Mouse (Mus musculus): ENCODE results near the gene Ogfod1. TPM values are rescaled to one million over a fixed set of nuclear protein-coding genes. Genes with fewer than 3 reads are reported as not detected.

The Ogfod1 gene
- polyA plus RNA-seq, 1 experiment from 2014 or later, result 16.2 TPM

GRCm38 (mm10) chr8:94087964-94088363 is 51.0 kb downstream of the Ogfod1 start:
- Histone ChIP-seq H3K4me1 (no peaks in the 10 kb centered on the region), H3K4me2 (no peak overlapping the region), H3K9me3 (replicated peaks) (no peaks in the 10 kb centered on the region), H3K36me3 (peaks cover 23% of the 10 kb centered on the region), H3K27me3 (replicated peaks) (no peaks in the 10 kb centered on the region), H3K27ac (replicated peaks) (no peak overlapping the region), H3K4me3 (replicated peaks) (no peak overlapping the region), H3K9ac (replicated peaks) (no peak overlapping the region)
- WGBS, result 66% methylated on average over 9 of the region's 9 CpGs
- ATAC-seq (ENCODE audit: low FRiP score), result no peak

- WGBS, result 67% methylated on average over 6 of the region's 6 CpGs
Measured at GRCm38 (mm10) chr8:94089715-94090114, 52.7 kb downstream of the Ogfod1 start.

GRCm38 (mm10) chr8:94092848-94093247 is 55.9 kb downstream of the Ogfod1 start:
- Histone ChIP-seq H3K27me3 (replicated peaks) (no peaks in the 10 kb centered on the region), H3K9me3 (replicated peaks) (no peaks in the 10 kb centered on the region), H3K9ac (replicated peaks) (no peak overlapping the region), H3K36me3 (peaks cover 11% of the 10 kb centered on the region), H3K27ac (replicated peaks) (no peak overlapping the region), H3K4me2 (no peak overlapping the region), H3K4me1 (peaks cover 12% of the 10 kb centered on the region), H3K4me3 (replicated peaks) (no peak overlapping the region)
- ATAC-seq (ENCODE audit: low FRiP score), result no peak
- WGBS, result 88% methylated on average over 9 of the region's 9 CpGs

More at GRCm38 (mm10) chr8:94089715-94090114, 52.7 kb downstream of the Ogfod1 start:
- ATAC-seq (ENCODE audit: low FRiP score), result no peak
- H3K27ac ChIP-seq (replicated peaks), result no peak overlapping the region
- H3K36me3 ChIP-seq, result peaks cover 19% of the 10 kb centered on the region
- H3K9me3 ChIP-seq (replicated peaks), result no peaks in the 10 kb centered on the region
- H3K4me3 ChIP-seq (replicated peaks), result no peak overlapping the region
- H3K4me1 ChIP-seq, result no peaks in the 10 kb centered on the region
- no peaks in the 10 kb centered on the region for H3K27me3 ChIP-seq (replicated peaks)
- H3K4me2 ChIP-seq, result no peak overlapping the region
- H3K9ac ChIP-seq (replicated peaks), result no peak overlapping the region

GRCm38 (mm10) chr8:94094281-94094680 is 57.3 kb downstream of the Ogfod1 start:
- 87% methylated on average over 6 of the region's 6 CpGs for WGBS

GRCm38 (mm10) chr8:94098081-94098974 is 61.3 kb downstream of the Ogfod1 start, which contains the start of gene Bbs2:
TSS of gene Bbs2 (minus strand) at chr8:94098928.
- Histone ChIP-seq H3K9me3 (replicated peaks) (no peaks in the 10 kb centered on the region), H3K36me3 (no peaks in the 10 kb centered on the region), H3K4me3 (replicated peaks) (peak within 1 kb of the TSS; percentile 50), H3K27me3 (replicated peaks) (no peaks in the 10 kb centered on the region), H3K27ac (replicated peaks) (peak within 1 kb of the TSS; percentile 91), H3K4me2 (peak within 1 kb of the TSS; percentile 77), H3K9ac (replicated peaks) (peak within 1 kb of the TSS; percentile 52), H3K4me1 (peaks cover 19% of the 10 kb centered on the region)
- peak; percentile 99 for ATAC-seq (ENCODE audit: low FRiP score)
- under 1% methylated on average over 61 of the region's 61 CpGs for WGBS

More at GRCm38 (mm10) chr8:94094281-94094680, 57.3 kb downstream of the Ogfod1 start:
- Histone ChIP-seq H3K27ac (replicated peaks) (no peak overlapping the region), H3K4me1 (peaks cover 16% of the 10 kb centered on the region), H3K9me3 (replicated peaks) (no peaks in the 10 kb centered on the region), H3K9ac (replicated peaks) (no peak overlapping the region), H3K27me3 (replicated peaks) (no peaks in the 10 kb centered on the region), H3K36me3 (peaks cover 4% of the 10 kb centered on the region; the same call in 1 of the 2 replicates), H3K4me3 (replicated peaks) (no peak overlapping the region), H3K4me2 (no peak overlapping the region)
- no peak for ATAC-seq (ENCODE audit: low FRiP score)

GRCm38 (mm10) chr8:94098996-94099395 is 62.0 kb downstream of the Ogfod1 start:
- 23% methylated on average over 4 of the region's 4 CpGs for WGBS
- H3K4me3 ChIP-seq (replicated peaks), result peak overlapping the region; percentile 50
- no peak for ATAC-seq (ENCODE audit: low FRiP score)
- peak overlapping the region; percentile 77 for H3K4me2 ChIP-seq
- peak overlapping the region; percentile 91 for H3K27ac ChIP-seq (replicated peaks)
- no peaks in the 10 kb centered on the region for H3K9me3 ChIP-seq (replicated peaks)
- H3K27me3 ChIP-seq (replicated peaks), result no peaks in the 10 kb centered on the region
- H3K36me3 ChIP-seq, result no peaks in the 10 kb centered on the region
- peaks cover 19% of the 10 kb centered on the region for H3K4me1 ChIP-seq
- peak overlapping the region; percentile 52 for H3K9ac ChIP-seq (replicated peaks)

- no peak for ATAC-seq (ENCODE audit: low FRiP score)
- Histone ChIP-seq H3K36me3 (no peaks in the 10 kb centered on the region), H3K27me3 (replicated peaks) (no peaks in the 10 kb centered on the region), H3K27ac (replicated peaks) (no peak overlapping the region), H3K4me1 (peaks cover 3% of the 10 kb centered on the region), H3K9me3 (replicated peaks) (no peaks in the 10 kb centered on the region), H3K4me3 (replicated peaks) (no peak overlapping the region), H3K9ac (replicated peaks) (no peak overlapping the region), H3K4me2 (no peak overlapping the region)
- WGBS, result 56% methylated on average over 5 of the region's 5 CpGs
Measured at GRCm38 (mm10) chr8:94104146-94104545, 67.1 kb downstream of the Ogfod1 start.

- 75% methylated on average over 3 of the region's 3 CpGs for whole genome bisulfite sequencing
- Histone ChIP-seq H3K27ac (replicated peaks) (no peak overlapping the region), H3K36me3 (no peaks in the 10 kb centered on the region), H3K4me2 (no peak overlapping the region), H3K9me3 (replicated peaks) (no peaks in the 10 kb centered on the region), H3K27me3 (replicated peaks) (no peaks in the 10 kb centered on the region), H3K4me3 (replicated peaks) (no peak overlapping the region), H3K4me1 (no peaks in the 10 kb centered on the region), H3K9ac (replicated peaks) (no peak overlapping the region)
- ATAC-seq (ENCODE audit: low FRiP score), result no peak
Measured at GRCm38 (mm10) chr8:94107871-94108270, 70.9 kb downstream of the Ogfod1 start.

- Histone ChIP-seq H3K4me3 (replicated peaks) (no peak overlapping the region), H3K27ac (replicated peaks) (no peak overlapping the region), H3K9me3 (replicated peaks) (no peaks in the 10 kb centered on the region), H3K36me3 (no peaks in the 10 kb centered on the region), H3K4me2 (no peak overlapping the region), H3K27me3 (replicated peaks) (no peaks in the 10 kb centered on the region), H3K4me1 (no peaks in the 10 kb centered on the region), H3K9ac (replicated peaks) (no peak overlapping the region)
- WGBS, result 79% methylated on average over 6 of the region's 6 CpGs
- ATAC-seq (ENCODE audit: low FRiP score), result no peak
Measured at GRCm38 (mm10) chr8:94109396-94109795, 72.4 kb downstream of the Ogfod1 start.

- ATAC-seq (ENCODE audit: low FRiP score), result no peak
- Histone ChIP-seq H3K27ac (replicated peaks) (no peak overlapping the region), H3K9ac (replicated peaks) (no peak overlapping the region), H3K27me3 (replicated peaks) (no peaks in the 10 kb centered on the region), H3K4me2 (no peak overlapping the region), H3K4me1 (no peaks in the 10 kb centered on the region), H3K36me3 (no peaks in the 10 kb centered on the region), H3K4me3 (replicated peaks) (no peak overlapping the region), H3K9me3 (replicated peaks) (no peaks in the 10 kb centered on the region)
- WGBS, result 79% methylated on average over 5 of the region's 5 CpGs
Measured at GRCm38 (mm10) chr8:94109835-94110234, 72.8 kb downstream of the Ogfod1 start.

GRCm38 (mm10) chr8:94110526-94111177 is 73.7 kb downstream of the Ogfod1 start:
- H3K4me3 ChIP-seq (replicated peaks), result no peak overlapping the region
- no peak overlapping the region for H3K27ac ChIP-seq (replicated peaks)
- H3K9ac ChIP-seq (replicated peaks), result no peak overlapping the region
- no peaks in the 10 kb centered on the region for H3K27me3 ChIP-seq (replicated peaks)
- no peak for ATAC-seq (ENCODE audit: low FRiP score)
- 66% methylated on average over 6 of the region's 6 CpGs for WGBS
- no peaks in the 10 kb centered on the region for H3K4me1 ChIP-seq
- H3K9me3 ChIP-seq (replicated peaks), result no peaks in the 10 kb centered on the region
- no peaks in the 10 kb centered on the region for H3K36me3 ChIP-seq
- no peak overlapping the region for H3K4me2 ChIP-seq

- Histone ChIP-seq H3K27me3 (replicated peaks) (no peaks in the 10 kb centered on the region), H3K36me3 (no peaks in the 10 kb centered on the region), H3K27ac (replicated peaks) (no peak overlapping the region), H3K9ac (replicated peaks) (no peak overlapping the region), H3K4me2 (no peak overlapping the region), H3K4me3 (replicated peaks) (no peak overlapping the region), H3K9me3 (replicated peaks) (no peaks in the 10 kb centered on the region), H3K4me1 (peaks cover 3% of the 10 kb centered on the region; the same call in 1 of the 2 replicates)
- no peak for ATAC-seq (ENCODE audit: low FRiP score)
- 68% methylated on average over 1 of the region's 1 CpGs for whole genome bisulfite sequencing
Measured at GRCm38 (mm10) chr8:94113435-94113834, 76.4 kb downstream of the Ogfod1 start.
